Comparison of ENCODE assay signal across 10 mouse cellular contexts in the genomic region with DNA sequence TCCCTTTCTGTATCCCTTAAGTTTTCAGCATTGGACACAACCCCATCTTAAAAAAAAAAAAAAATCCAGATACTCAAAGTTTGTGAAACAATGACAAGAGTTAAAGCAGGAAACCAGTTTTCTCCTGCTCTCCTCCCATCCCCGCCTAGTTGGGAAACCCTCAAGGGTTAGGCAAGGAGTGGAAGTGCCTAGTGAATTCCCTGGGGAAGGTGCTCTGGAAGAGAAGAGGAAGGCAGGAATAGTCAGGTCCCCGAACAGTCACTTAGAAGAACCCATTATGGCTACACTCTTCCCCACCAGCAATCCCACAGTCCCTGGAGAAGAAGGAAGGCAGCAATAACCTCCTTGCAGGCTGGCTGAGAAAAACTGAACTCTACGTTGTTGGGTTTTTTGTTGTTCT. TPM values are rescaled to one million over a fixed set of nuclear protein-coding genes. Genes with fewer than 3 reads are reported as not detected.
DNase-seq lines count a peak whose midpoint lies in the region; ATAC-seq and TF ChIP-seq lines count a peak whose summit lies in the region.
"Had no signal": no experiment of that assay in that cellular context is flagged by ENCODE, and none has a peak within 500 bp of the region (broad histone marks: within the 10 kb centered on the region; RNA-seq: fewer than 3 reads in every experiment).

No protein-coding gene starts in this region.

- peak overlapping the region; percentile 32 for H3K4me2 ChIP-seq in intestine, embryonic 14.5 days (ENCODE audit: low read length)
- no peak overlapping the region; the same call in 1 of the 2 replicates for H3K4me2 ChIP-seq in intestine, postnatal 0 days (replicated peaks; ENCODE audit: low read depth)

- TF ChIP-seq CTCF in intestine, postnatal 0 days (IDR thresholded peaks at IDR 0.05; ENCODE audit: low read depth): no peak

- H3K4me1 ChIP-seq in intestine, embryonic 14.5 days (replicated peaks; ENCODE audit: control insufficient read depth, insufficient read depth, low read length): peaks cover 32% of the 10 kb centered on the region
- H3K4me1 ChIP-seq in intestine, postnatal 0 days (replicated peaks; ENCODE audit: control insufficient read depth, insufficient read depth, low read length): peaks cover 5% of the 10 kb centered on the region; the same call in 1 of the 2 replicates

- H3K36me3 ChIP-seq in intestine, embryonic 14.5 days (ENCODE audit: control insufficient read depth, insufficient read depth, low read length): no peaks in the 10 kb centered on the region
- H3K36me3 ChIP-seq in intestine, postnatal 0 days (ENCODE audit: control insufficient read depth, insufficient read depth): no peaks in the 10 kb centered on the region

- ATAC-seq in intestine, embryonic 14.5 days (replicated peaks; ENCODE audit: low FRiP score, low TSS enrichment, low read depth): no peak
- no peak for ATAC-seq in intestine, postnatal 0 days
- no peak for ATAC-seq in megakaryocyte-erythroid progenitor cell, adult 5-6 weeks (replicated peaks; ENCODE audit: low FRiP score, low TSS enrichment, poor library complexity, severe bottlenecking)

- DNase-seq in intestine, embryonic 14.5 days (ENCODE audit: low spot score): no peak
- DNase-seq in adipocyte (ENCODE audit: low spot score): peak; percentile 94
- peak; percentile 24 to 32 for DNase-seq in heart, adult 9 months (ENCODE audit: low spot score in 2 of 2)
- DNase-seq in lung, postnatal 10 days: peak; percentile 19
- no peak for DNase-seq in frontal cortex, adult 2 months (ENCODE audit: extremely low spot score in 1 of 2, low spot score in 1 of 2)
- no peak for DNase-seq in cerebellum, adult 8-10 months
- DNase-seq: cerebellum, adult 9-11 months; layer of hippocampus, adult 9-11 months had no signal

- no peaks in the 10 kb centered on the region for H3K27me3 ChIP-seq in intestine, embryonic 14.5 days (replicated peaks; ENCODE audit: control insufficient read depth, insufficient read depth, low read length)
- no peaks in the 10 kb centered on the region for H3K27me3 ChIP-seq in intestine, postnatal 0 days (replicated peaks; ENCODE audit: control insufficient read depth, insufficient read depth, low read length)

- no peaks in the 10 kb centered on the region for H3K9me3 ChIP-seq in intestine, embryonic 14.5 days (ENCODE audit: control insufficient read depth, low read length)
- no peaks in the 10 kb centered on the region for H3K9me3 ChIP-seq in intestine, postnatal 0 days (ENCODE audit: control insufficient read depth)

- no peak overlapping the region for H3K27ac ChIP-seq in intestine, embryonic 14.5 days (ENCODE audit: low read depth)
- no peak overlapping the region for H3K27ac ChIP-seq in intestine, postnatal 0 days (ENCODE audit: low read depth, low read length)

- WGBS in intestine, embryonic 14.5 days: 70% methylated on average over 3 of the region's 3 CpGs
- WGBS in intestine, postnatal 0 days: 61% methylated on average over 3 of the region's 3 CpGs

- H3K4me3 ChIP-seq in intestine, embryonic 14.5 days (ENCODE audit: low read depth, low read length): no peak overlapping the region
- H3K4me3 ChIP-seq in intestine, postnatal 0 days (ENCODE audit: low read depth, low read length): no peak overlapping the region

- no peak overlapping the region for H3K9ac ChIP-seq in intestine, embryonic 14.5 days (ENCODE audit: low read length)
- H3K9ac ChIP-seq in intestine, postnatal 0 days (ENCODE audit: low read depth, low read length): no peak overlapping the region

RNA-seq across cellular contexts. Expression of gene Nlk, which starts 2.9 kb away (rescaled TPM):
- polyA plus RNA-seq in intestine, embryonic 14.5 days (2014; fragmentation: Nextera tagmentation; extraction: Ambion mirVana): 12.6 and 14.9 TPM in 2 replicates
- 14.2 and 15.7 TPM in 2 replicates for polyA plus RNA-seq in intestine, postnatal 0 days (2015; fragmentation: Nextera tagmentation; extraction: Ambion mirVana)
- polyA plus RNA-seq in frontal cortex, adult 2 months (2012; rRNA removed): 55.9 and 58.6 TPM in 2 replicates
- 26.7 and 34.8 TPM in 2 replicates for total RNA-seq in megakaryocyte-erythroid progenitor cell, adult 5-6 weeks (2014; fragmentation: Nextera tagmentation)
- 21.6 and 29.8 TPM in 2 replicates for total RNA-seq in megakaryocyte-erythroid progenitor cell, adult 5-6 weeks (2017)

RNA-seq across cellular contexts. Expression of gene Ccnq, which starts 57.3 kb away (rescaled TPM):
- polyA plus RNA-seq in intestine, embryonic 14.5 days (2014; fragmentation: Nextera tagmentation; extraction: Ambion mirVana): 48.2 and 50.2 TPM in 2 replicates
- 32.0 and 33.4 TPM in 2 replicates for polyA plus RNA-seq in intestine, postnatal 0 days (2015; fragmentation: Nextera tagmentation; extraction: Ambion mirVana)
- polyA plus RNA-seq in frontal cortex, adult 2 months (2012; rRNA removed): 28.8 and 34.8 TPM in 2 replicates
- 27.0 and 42.5 TPM in 2 replicates for total RNA-seq in megakaryocyte-erythroid progenitor cell, adult 5-6 weeks (2014; fragmentation: Nextera tagmentation)
- 30.9 and 32.6 TPM in 2 replicates for total RNA-seq in megakaryocyte-erythroid progenitor cell, adult 5-6 weeks (2017)

Comparison
In these comparisons a context has a peak if more than half of its experiments do, and no peak if none do; other contexts are left out.
1. DNase-seq: peak in adipocyte (single experiment), heart, adult 9 months (2 of 2) and lung, postnatal 10 days (single experiment); none in intestine, embryonic 14.5 days (single experiment), frontal cortex, adult 2 months (0 of 2) and cerebellum, adult 8-10 months (single experiment).